8 mouse cellular contexts compared by ENCODE assay signal in genomic region chr1:161214465-161214864, GRCm38 (mm10). TPM values are rescaled to one million over a fixed set of nuclear protein-coding genes. Genes with fewer than 3 reads are reported as not detected.
A peak's percentile ranks its signal among the peaks of the same experiment; 100 is the strongest.
DNase-seq lines count a peak whose midpoint lies in the region; ATAC-seq lines count a peak whose summit lies in the region.

No protein-coding gene starts in this region.

- no peaks in the 10 kb centered on the region for H3K4me1 ChIP-seq in liver, embryonic 11.5 days (replicated peaks; ENCODE audit: control insufficient read depth, insufficient read depth, low read length)

- H3K27ac ChIP-seq in liver, embryonic 11.5 days (ENCODE audit: low read depth, low read length), result no peak overlapping the region

- H3K4me2 ChIP-seq in liver, embryonic 11.5 days, result no peak overlapping the region

- peak; percentile 29 for DNase-seq in liver
- no peak for DNase-seq in liver, embryonic 11.5 days (ENCODE audit: low spot score)
- DNase-seq in R1 (ENCODE audit: low read depth, low spot score), result peak; percentile 79
- peak; percentile 8 to 18 for DNase-seq in spleen, postnatal 36 days (ENCODE audit: low spot score in 2 of 2)
- no peak for DNase-seq in right cerebral cortex, adult 18-20 months
- no peak for DNase-seq in urinary bladder, postnatal 25 days (ENCODE audit: low spot score)
- DNase-seq in layer of hippocampus, postnatal 14 days (ENCODE audit: low spot score in 2 of 2), result no peak

- no peak overlapping the region for H3K4me3 ChIP-seq in liver, embryonic 11.5 days (ENCODE audit: low read depth, low read length)

- H3K9me3 ChIP-seq in liver, embryonic 11.5 days (ENCODE audit: control insufficient read depth, low read length), result no peaks in the 10 kb centered on the region

- H3K27me3 ChIP-seq in liver, embryonic 11.5 days (replicated peaks; ENCODE audit: control insufficient read depth, insufficient read depth, low read length), result no peaks in the 10 kb centered on the region

- no peaks in the 10 kb centered on the region for H3K36me3 ChIP-seq in liver, embryonic 11.5 days (ENCODE audit: control insufficient read depth, insufficient read depth, low read length)

- H3K9ac ChIP-seq in liver, embryonic 11.5 days (ENCODE audit: low read depth, low read length), result no peak overlapping the region

- 28% methylated on average over 4 of the region's 4 CpGs for WGBS in liver, embryonic 11.5 days

- no peak for ATAC-seq in liver, embryonic 11.5 days (replicated peaks; ENCODE audit: low FRiP score)
- 0 out of 2 replicates have a peak, but pooled peaks have one; percentile 62 for ATAC-seq in erythroblast, adult 5-6 weeks (replicated peaks; ENCODE audit: low FRiP score, poor library complexity, severe bottlenecking)

RNA-seq across cellular contexts. Expression of gene Prdx6, which starts 36.6 kb away (rescaled TPM):
- 744 and 826 TPM in 2 replicates for polyA plus RNA-seq in liver, embryonic 11.5 days (2014; fragmentation: Nextera tagmentation; extraction: Ambion mirVana)
- total RNA-seq in erythroblast, adult 5-6 weeks (2015; ENCODE audit: low replicate concordance), result 41.2 and 61.1 TPM in 2 replicates
- total RNA-seq in erythroblast, adult 5-6 weeks (2017; ENCODE audit: low replicate concordance), result 40.3 and 63.1 TPM in 2 replicates
- total RNA-seq in layer of hippocampus, postnatal 14 days (2021), result 100 to 1,000 TPM; 268 to 278 TPM

RNA-seq across cellular contexts. Expression of gene Tex50, which starts 55.4 kb away (rescaled TPM):
- not detected in 2 replicates for polyA plus RNA-seq in liver, embryonic 11.5 days (2014; fragmentation: Nextera tagmentation; extraction: Ambion mirVana)
- not detected in 2 replicates for total RNA-seq in erythroblast, adult 5-6 weeks (2015; ENCODE audit: low replicate concordance)
- not detected in 2 replicates for total RNA-seq in erythroblast, adult 5-6 weeks (2017; ENCODE audit: low replicate concordance)
- total RNA-seq in layer of hippocampus, postnatal 14 days (2021), result not detected

Comparison
In these comparisons a context has a peak if more than half of its experiments do, and no peak if none do; other contexts are left out.
1. DNase-seq: peak in liver (single experiment), R1 (single experiment) and spleen, postnatal 36 days (2 of 2); none in liver, embryonic 11.5 days (single experiment), right cerebral cortex, adult 18-20 months (single experiment), urinary bladder, postnatal 25 days (single experiment) and layer of hippocampus, postnatal 14 days (0 of 2).
2. RNA of gene Prdx6, which starts 36.6 kb away (total RNA-seq): 268 to 278 TPM in layer of hippocampus, postnatal 14 days; 40.3 to 63.1 TPM in erythroblast, adult 5-6 weeks; every median in the first group is over 4 times any median in the second.